22 mouse cellular contexts compared by ENCODE assay signal in the genomic region with DNA sequence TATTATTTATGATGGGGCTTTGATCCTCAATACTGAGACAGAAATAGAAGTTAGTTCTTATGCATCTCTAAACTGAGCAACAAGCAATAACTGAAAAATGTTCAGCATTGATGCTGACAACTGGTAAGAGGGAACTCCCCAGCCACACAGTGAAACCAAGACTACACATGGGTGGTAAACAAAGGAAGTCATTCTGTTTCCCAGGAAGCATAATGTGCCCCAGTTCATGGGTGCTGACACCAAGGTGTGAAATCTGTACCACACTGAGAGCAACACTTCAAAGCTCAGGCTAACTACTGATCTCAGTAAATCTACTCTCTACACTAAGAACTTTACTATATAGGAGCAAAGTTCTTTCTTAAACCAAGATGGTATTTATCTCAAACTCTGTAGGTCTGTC.
DNase-seq lines count a peak whose midpoint lies in the region; ATAC-seq and TF ChIP-seq lines count a peak whose summit lies in the region.
"Had no signal": no experiment of that assay in that cellular context is flagged by ENCODE, and none has a peak within 500 bp of the region (broad histone marks: within the 10 kb centered on the region; RNA-seq: fewer than 3 reads in every experiment).

No protein-coding gene starts in this region.

- no peak for ATAC-seq in hindbrain, postnatal 0 days
- ATAC-seq: forebrain, embryonic 14.5 days; hindbrain, embryonic 16.5 days had no signal

- DNase-seq in CD4-positive helper T cell, adult 2 months (ENCODE audit: low read depth, low spot score): peak; percentile 64
- DNase-seq in CH12.LX (ENCODE audit: extremely low read depth): peak; percentile 8
- DNase-seq in induced T-regulatory cell, adult 2 months (ENCODE audit: low read depth): peak; percentile 47
- peak; percentile 9 for DNase-seq in naive thymus-derived CD4-positive, alpha-beta T cell, adult 2 months (ENCODE audit: low read depth)
- DNase-seq in layer of hippocampus, postnatal 10 days (ENCODE audit: low spot score in 2 of 2): no peak
- no peak for DNase-seq in urinary bladder, adult 18-20 months (ENCODE audit: low spot score in 2 of 2)
- DNase-seq in limb, embryonic 10.5 days (ENCODE audit: low spot score): no peak
- no peak for DNase-seq in hindbrain, postnatal 0 days (ENCODE audit: low spot score)
- DNase-seq: adrenal gland, adult 2 months; adrenal gland, postnatal 25 days; cerebellum, adult 18-20 months; cerebellum, adult 9-11 months; cerebellum, postnatal 36 days; gastrocnemius, adult 2 months; gastrocnemius, postnatal 25 days; heart, adult 11 months; heart, postnatal 4 days had no signal

- no peaks in the 10 kb centered on the region for H3K36me3 ChIP-seq in CH12.LX (replicated peaks in 1 of 2; ENCODE audit: control insufficient read depth in 1 of 2, insufficient read depth in 1 of 2, low read length in 1 of 2)
- no peaks in the 10 kb centered on the region for H3K36me3 ChIP-seq in limb, embryonic 10.5 days
- H3K36me3 ChIP-seq in hindbrain, postnatal 0 days (ENCODE audit: insufficient read depth, low read length): no peaks in the 10 kb centered on the region
- H3K36me3 ChIP-seq: embryonic facial prominence, embryonic 10.5 days; heart, embryonic 13.5 days; hindbrain, embryonic 12.5 days had no signal

- in situ Hi-C loops in CH12.LX (cut with MboI; ENCODE audit: low pct_ligation_motif_present, low pct_unique_long_range_greater_than_20kb, low sequenced_read_pairs): no loop called here

- H3K9me3 ChIP-seq in CH12.LX (replicated peaks; ENCODE audit: low read length): no peaks in the 10 kb centered on the region
- H3K9me3 ChIP-seq in limb, embryonic 10.5 days (replicated peaks): no peaks in the 10 kb centered on the region
- H3K9me3 ChIP-seq in hindbrain, postnatal 0 days (ENCODE audit: low read length): no peaks in the 10 kb centered on the region
- H3K9me3 ChIP-seq: embryonic facial prominence, embryonic 10.5 days; heart, embryonic 13.5 days; hindbrain, embryonic 12.5 days had no signal

- TF ChIP-seq EP300 in CH12.LX (IDR thresholded peaks at IDR 0.05; ENCODE audit: low read length): no peak

- peaks cover 0 to 13% of the 10 kb centered on the region in 2 experiments; a peak in 2 of 4 replicates for H3K4me1 ChIP-seq in CH12.LX (ENCODE audit: control insufficient read depth in 1 of 2, insufficient read depth in 2 of 2)
- no peaks in the 10 kb centered on the region for H3K4me1 ChIP-seq in limb, embryonic 10.5 days
- no peaks in the 10 kb centered on the region for H3K4me1 ChIP-seq in hindbrain, postnatal 0 days (ENCODE audit: insufficient read depth, low read length)
- H3K4me1 ChIP-seq: embryonic facial prominence, embryonic 10.5 days; heart, embryonic 13.5 days; hindbrain, embryonic 12.5 days had no signal

- no peak overlapping the region for H3K9ac ChIP-seq in CH12.LX (ENCODE audit: insufficient read depth, low read depth)
- no peak overlapping the region for H3K9ac ChIP-seq in hindbrain, postnatal 0 days (replicated peaks; ENCODE audit: low read length)
- H3K9ac ChIP-seq: heart, embryonic 13.5 days; hindbrain, embryonic 12.5 days had no signal

- no peak overlapping the region for H3K27ac ChIP-seq in CH12.LX (ENCODE audit: insufficient read depth, low read depth)
- no peak overlapping the region for H3K27ac ChIP-seq in limb, embryonic 10.5 days
- no peak overlapping the region for H3K27ac ChIP-seq in hindbrain, postnatal 0 days
- H3K27ac ChIP-seq: embryonic facial prominence, embryonic 10.5 days; gastrocnemius, adult 2 months; heart, embryonic 13.5 days; hindbrain, embryonic 12.5 days had no signal

- no peak for TF ChIP-seq POLR2A in CH12.LX (IDR thresholded peaks at IDR 0.05; ENCODE audit: low read depth, low read length)

- H3K27me3 ChIP-seq in CH12.LX (replicated peaks): no peaks in the 10 kb centered on the region
- no peaks in the 10 kb centered on the region for H3K27me3 ChIP-seq in limb, embryonic 10.5 days (ENCODE audit: low read depth, poor library complexity, severe bottlenecking)
- H3K27me3 ChIP-seq in hindbrain, postnatal 0 days (ENCODE audit: insufficient read depth, low read length): no peaks in the 10 kb centered on the region
- H3K27me3 ChIP-seq: heart, embryonic 13.5 days; hindbrain, embryonic 12.5 days had no signal

- no peak overlapping the region for H3K4me3 ChIP-seq in CH12.LX (replicated peaks in 1 of 3; ENCODE audit: low read depth in 2 of 3, low read length in 2 of 3, poor library complexity in 1 of 3)
- no peak overlapping the region for H3K4me3 ChIP-seq in limb, embryonic 10.5 days
- H3K4me3 ChIP-seq in hindbrain, postnatal 0 days (ENCODE audit: low read length): no peak overlapping the region
- H3K4me3 ChIP-seq: embryonic facial prominence, embryonic 10.5 days; gastrocnemius, adult 2 months; heart, embryonic 13.5 days; hindbrain, embryonic 12.5 days had no signal

- no peak for TF ChIP-seq RAD21 in CH12.LX (IDR thresholded peaks at IDR 0.05; ENCODE audit: low read depth, low read length)

- no peak overlapping the region for H3K4me2 ChIP-seq in CH12.LX (ENCODE audit: insufficient read depth, low read depth, poor library complexity, severe bottlenecking)
- H3K4me2 ChIP-seq in hindbrain, postnatal 0 days (ENCODE audit: low read depth, low read length): no peak overlapping the region
- H3K4me2 ChIP-seq: heart, embryonic 13.5 days; hindbrain, embryonic 12.5 days had no signal

- no peak for TF ChIP-seq CTCF in CH12.LX (conservative IDR thresholded peaks at IDR 0.05 in 1 of 2, IDR thresholded peaks at IDR 0.05 in 1 of 2; ENCODE audit: low read depth in 2 of 2, low read length in 2 of 2)
- no peak for TF ChIP-seq CTCF in hindbrain, postnatal 0 days (IDR thresholded peaks at IDR 0.05; ENCODE audit: low read depth)

- dilution Hi-C loops in CH12.LX (cut with MboI; ENCODE audit: extremely low pct_ligation_motif_present, extremely low pct_unique_long_range_greater_than_20kb, low sequenced_read_pairs): no loop called here

- H3K79me2 ChIP-seq in CH12.LX (replicated peaks; ENCODE audit: control insufficient read depth, extremely low read depth, insufficient read depth, poor library complexity, severe bottlenecking): no peaks in the 10 kb centered on the region

TF ChIP-seq in CH12.LX, 34 proteins besides CTCF, POLR2A, EP300 and RAD21:
- no peak for TF ChIP-seq SMC3 (IDR thresholded peaks at IDR 0.05; ENCODE audit: low read depth, low read length)
- no peak for TF ChIP-seq JUN (IDR thresholded peaks at IDR 0.05; ENCODE audit: insufficient read depth, low read depth, low read length)
- TF ChIP-seq MAFK (IDR thresholded peaks at IDR 0.05; ENCODE audit: insufficient replicate concordance, low read length): no peak
- TF ChIP-seq ETS1 (conservative IDR thresholded peaks at IDR 0.05; ENCODE audit: low read depth, low read length): no peak
- TF ChIP-seq ZMIZ1 (IDR thresholded peaks at IDR 0.05; ENCODE audit: low read depth, low read length): no peak
- no peak for TF ChIP-seq ELF1 (IDR thresholded peaks at IDR 0.05; ENCODE audit: low read depth, low read length)
- TF ChIP-seq TBP (conservative IDR thresholded peaks at IDR 0.05; ENCODE audit: low read depth, low read length): no peak
- no peak for TF ChIP-seq USF2 (conservative IDR thresholded peaks at IDR 0.05; ENCODE audit: low read depth, low read length)
- TF ChIP-seq NELFE (IDR thresholded peaks at IDR 0.05; ENCODE audit: low read depth, low read length): no peak
- TF ChIP-seq SIN3A (IDR thresholded peaks at IDR 0.05; ENCODE audit: low read length): no peak
- TF ChIP-seq ZC3H11A (IDR thresholded peaks at IDR 0.05; ENCODE audit: low read depth, low read length): no peak
TF ChIP-seq in CH12.LX: peak in this region for 0.

Comparison
In these comparisons a context has a peak if more than half of its experiments do, and no peak if none do; other contexts are left out.
1. DNase-seq: peak in CD4-positive helper T cell, adult 2 months (single experiment), CH12.LX (single experiment), induced T-regulatory cell, adult 2 months (single experiment) and naive thymus-derived CD4-positive, alpha-beta T cell, adult 2 months (single experiment); none in layer of hippocampus, postnatal 10 days (0 of 2), urinary bladder, adult 18-20 months (0 of 2), limb, embryonic 10.5 days (single experiment) and hindbrain, postnatal 0 days (single experiment).